Mouse (Mus musculus) naive thymus-derived CD4-positive, alpha-beta T cell, adult 2 months (primary cell): ENCODE data around the gene N4bp2.

Experiments
- DNase-seq: peaks from one replicate; pipeline ENCODE4 v3.0.0-alpha.2; 2011; ENCODE audit warnings: low read depth

Gene N4bp2

GRCm38 (mm10) chr5:65864486-65864885 lies 101.2 kb downstream of the N4bp2 start:
- DNase-seq: peak; percentile 54

- DNase-seq: no peak
Measured at GRCm38 (mm10) chr5:65864946-65865345, 101.6 kb downstream of the N4bp2 start.

- DNase-seq: peak; percentile 53
Measured at GRCm38 (mm10) chr5:65866591-65866990, 103.3 kb downstream of the N4bp2 start.

- peak; percentile 77 for DNase-seq
Measured at GRCm38 (mm10) chr5:65867380-65868116, 104.2 kb downstream of the N4bp2 start.

GRCm38 (mm10) chr5:65868419-65868818 lies 105.1 kb downstream of the N4bp2 start:
- DNase-seq: peak; percentile 24

GRCm38 (mm10) chr5:65869660-65870059 lies 106.3 kb downstream of the N4bp2 start:
- DNase-seq: peak; percentile 71

GRCm38 (mm10) chr5:65871276-65871875 lies 108.1 kb downstream of the N4bp2 start:
- DNase-seq: peak; percentile 85

GRCm38 (mm10) chr5:65873212-65873611 lies 109.9 kb downstream of the N4bp2 start:
- no peak for DNase-seq

GRCm38 (mm10) chr5:65875269-65875668 lies 111.9 kb downstream of the N4bp2 start:
- peak; percentile 56 for DNase-seq

- no peak for DNase-seq
Measured at GRCm38 (mm10) chr5:65878367-65878766, 115.0 kb downstream of the N4bp2 start.
